Mouse (Mus musculus) naive thymus-derived CD4-positive, alpha-beta T cell, adult 2 months (primary cell): ENCODE measurements around the gene Ndufs5.

Experiments used
- DNase-seq: peaks from one replicate; pipeline ENCODE4 v3.0.0-alpha.2; 2011; ENCODE audit warnings: low read depth

The Ndufs5 gene

DNA sequence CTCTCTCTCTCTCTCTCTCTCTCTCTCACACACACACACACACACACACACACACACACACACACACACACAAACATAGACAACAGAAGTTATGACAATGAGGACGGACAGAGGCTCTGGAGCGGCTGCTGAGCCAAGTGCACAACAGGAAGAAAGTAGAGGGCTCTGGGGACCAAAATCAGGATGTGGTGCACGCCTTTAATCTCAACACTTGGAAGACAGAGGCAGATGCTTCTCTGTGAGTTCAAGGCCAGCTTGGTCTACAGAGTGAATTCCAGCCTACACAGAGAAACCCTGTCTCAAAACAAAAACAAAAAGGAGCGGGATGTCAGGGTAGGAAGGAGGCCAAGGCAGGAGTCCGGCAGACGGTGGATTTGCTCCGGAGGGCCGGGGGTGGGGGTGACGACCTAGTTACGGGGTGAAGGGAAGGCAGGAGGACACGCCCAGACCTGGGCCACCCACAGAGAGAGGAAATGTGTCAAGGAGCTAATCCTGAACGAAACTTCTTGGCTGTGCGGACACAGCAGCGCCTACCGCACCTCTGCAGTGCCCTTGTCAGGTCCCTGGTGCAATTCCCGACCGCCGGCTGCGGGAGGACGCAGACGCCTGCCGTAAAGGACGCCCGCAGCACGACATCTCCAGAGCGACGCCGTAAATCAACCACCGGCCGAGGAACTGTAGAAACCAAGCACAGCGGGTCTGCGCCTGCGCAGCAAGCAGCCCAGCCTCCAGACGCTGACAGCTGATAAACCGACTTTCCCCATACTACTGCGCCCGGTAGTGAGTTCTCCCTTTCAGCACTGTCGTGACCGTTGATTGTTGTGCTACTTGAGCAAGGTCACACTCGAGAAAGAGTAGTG lies at the start of gene Ndufs5:
Gene Ndufs5, minus strand, starts transcription at position 629 of the 860 bp plus-strand sequence.
- peak; percentile 97 for DNase-seq

DNA sequence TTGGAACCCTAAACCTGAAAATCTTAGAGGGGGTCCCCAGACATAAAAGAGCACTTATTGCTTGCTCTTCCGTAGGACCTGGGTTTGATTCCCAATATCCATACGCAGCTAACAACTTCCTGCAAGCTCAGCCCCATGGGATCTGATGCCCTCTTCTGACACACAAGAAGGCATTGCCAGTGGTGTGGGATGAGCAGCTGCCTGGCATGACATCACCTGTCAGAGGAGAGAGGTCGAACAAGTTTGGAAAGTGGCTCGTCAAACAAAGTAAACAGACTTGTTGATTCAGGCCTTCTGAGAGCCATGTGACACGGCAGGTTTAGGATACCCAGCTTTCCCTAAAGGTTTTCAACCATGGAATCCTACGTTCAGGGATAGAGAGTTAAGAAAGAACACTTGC lies 47.1 kb upstream of the Ndufs5 start:
- no peak for DNase-seq

DNA sequence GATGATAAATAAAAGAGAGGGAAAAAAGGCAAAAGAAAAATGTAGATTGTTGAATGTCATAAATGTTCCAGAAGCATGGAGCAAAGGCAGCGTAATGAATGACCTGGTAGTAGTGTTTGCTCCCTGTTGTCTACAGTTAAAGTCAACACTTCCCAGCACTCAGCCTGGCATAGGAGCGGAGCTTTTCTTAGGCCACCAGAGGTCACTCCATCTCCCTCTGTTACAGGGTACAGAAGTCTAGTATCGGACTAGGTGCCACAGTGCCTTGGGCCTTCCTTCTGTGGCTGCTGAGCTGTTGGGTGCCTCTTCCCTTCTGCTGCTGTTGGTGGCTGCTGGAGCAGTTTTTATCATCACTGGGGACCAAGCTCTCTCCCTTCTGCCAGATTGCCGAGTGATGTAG lies 40.3 kb upstream of the Ndufs5 start:
- no peak for DNase-seq

DNA sequence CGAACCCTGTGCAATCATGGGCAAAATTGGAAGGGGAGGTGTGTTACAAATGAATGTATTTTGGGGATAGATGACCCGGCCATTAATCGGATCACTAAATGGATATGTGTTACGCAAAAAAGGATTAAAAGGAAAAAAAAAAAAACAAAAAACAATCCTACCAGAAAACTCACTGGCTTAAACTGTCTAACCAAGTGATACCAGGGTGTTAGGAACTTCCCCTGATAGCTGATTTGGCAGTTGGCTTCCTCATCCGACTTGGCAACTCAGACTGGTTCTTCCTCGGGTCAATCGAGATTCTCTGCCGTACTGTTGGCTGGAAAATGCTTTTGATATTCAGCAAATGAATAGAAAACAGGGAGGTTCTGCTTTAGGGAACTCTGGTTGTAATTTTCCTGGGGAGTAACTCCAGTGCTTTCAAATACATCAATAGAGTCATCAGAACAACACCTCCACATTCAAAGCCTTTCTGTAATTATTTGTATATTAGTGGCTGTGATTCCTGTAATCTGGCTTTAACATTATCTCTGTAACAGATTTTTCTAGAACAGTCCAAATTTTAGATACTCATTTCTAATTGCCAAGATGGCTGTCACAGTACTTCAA lies 32.8 kb upstream of the Ndufs5 start:
- no peak for DNase-seq

DNA sequence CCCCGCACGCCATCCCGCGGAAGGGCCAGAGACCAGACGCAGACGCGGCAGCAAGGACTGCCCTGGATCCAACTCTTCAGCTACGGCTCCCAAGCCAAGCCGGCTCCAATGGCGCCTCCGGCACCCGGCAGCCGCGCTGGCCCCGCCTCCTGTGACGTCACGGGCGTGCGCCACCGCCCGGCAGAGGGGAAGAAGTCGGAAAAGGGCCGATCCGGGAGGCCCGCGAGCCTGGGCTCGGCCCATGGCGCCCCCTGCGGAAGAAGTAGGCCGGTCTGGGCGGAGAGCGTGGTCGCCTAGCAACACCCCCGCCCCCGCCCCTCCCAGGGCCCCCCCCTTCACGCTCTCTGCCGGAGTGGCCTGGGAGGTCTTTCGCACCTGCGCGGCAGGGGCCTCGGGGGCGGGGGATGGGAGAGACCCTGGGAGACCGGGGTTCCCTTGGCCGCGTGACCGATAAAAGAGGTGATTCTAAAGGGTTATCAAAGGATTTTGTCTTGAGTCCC lies 32.2 kb upstream of the Ndufs5 start, which contains the start of gene Akirin1:
Gene Akirin1, minus strand, starts transcription at position 194 of the 500 bp plus-strand sequence.
- peak; percentile 97 for DNase-seq

DNA sequence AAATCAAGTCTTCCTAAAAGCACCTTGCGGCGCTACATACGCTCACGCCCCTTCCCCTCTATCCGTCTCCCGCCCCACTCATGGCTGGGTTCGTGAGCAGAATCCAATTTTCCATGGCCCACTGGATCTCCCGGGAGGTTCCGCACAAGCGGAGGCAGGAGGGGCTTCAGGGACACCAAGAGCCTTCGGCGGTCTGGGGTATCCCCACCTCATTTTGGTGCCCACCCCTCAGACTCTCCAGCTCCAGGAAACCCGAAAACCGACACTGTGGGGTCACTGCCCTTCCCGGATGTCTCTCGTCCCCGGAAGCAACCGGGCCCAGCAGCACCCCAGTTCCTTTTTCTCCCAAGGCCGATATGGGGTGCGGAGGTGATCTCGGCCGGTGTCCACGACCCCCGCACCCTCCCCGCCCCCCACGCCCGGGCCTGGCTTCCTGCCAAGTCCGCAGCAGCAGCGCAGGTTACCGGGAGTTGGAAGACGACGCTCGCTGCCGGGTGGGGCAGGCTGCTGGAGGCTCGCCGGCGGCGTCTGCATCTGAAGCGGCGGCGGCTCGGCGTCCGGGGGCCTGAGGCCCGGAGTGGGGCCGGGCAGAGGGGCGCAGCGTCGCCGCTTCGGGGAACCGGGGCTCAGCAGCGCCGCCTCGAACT lies 31.6 kb upstream of the Ndufs5 start:
- DNase-seq: no peak

DNA sequence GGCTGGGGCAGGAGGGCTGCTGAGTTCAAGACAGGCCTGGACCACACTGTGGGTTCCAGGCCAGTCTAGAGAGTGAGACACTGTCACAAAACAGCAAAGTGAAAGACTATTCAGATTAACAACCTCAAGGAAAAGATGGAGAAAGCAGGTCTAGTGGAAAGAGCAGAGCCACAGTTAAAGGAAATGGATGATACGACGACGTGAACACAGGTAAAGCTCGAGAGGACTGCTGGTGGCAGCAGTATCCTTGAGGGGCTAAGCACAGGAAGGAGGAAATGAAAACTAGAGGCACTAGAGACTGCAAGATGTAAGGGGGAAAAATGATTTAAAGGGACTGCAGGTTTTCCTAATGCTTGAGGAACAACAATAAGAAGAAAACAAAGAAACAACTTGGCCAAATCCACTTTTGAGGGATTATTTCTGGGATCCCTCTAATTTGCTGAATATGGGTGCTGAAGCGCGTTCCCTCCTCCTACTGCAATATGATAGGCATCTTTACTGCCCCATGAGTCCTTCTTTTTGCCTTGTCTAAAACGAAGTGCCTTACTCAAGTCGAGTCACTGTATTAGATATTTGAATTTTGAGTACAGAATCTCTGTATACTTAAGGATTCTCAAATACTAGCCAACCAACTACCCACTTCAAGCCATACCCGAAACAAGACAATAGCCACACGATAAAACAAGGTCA lies 30.9 kb upstream of the Ndufs5 start:
- DNase-seq: peak; percentile 46

DNA sequence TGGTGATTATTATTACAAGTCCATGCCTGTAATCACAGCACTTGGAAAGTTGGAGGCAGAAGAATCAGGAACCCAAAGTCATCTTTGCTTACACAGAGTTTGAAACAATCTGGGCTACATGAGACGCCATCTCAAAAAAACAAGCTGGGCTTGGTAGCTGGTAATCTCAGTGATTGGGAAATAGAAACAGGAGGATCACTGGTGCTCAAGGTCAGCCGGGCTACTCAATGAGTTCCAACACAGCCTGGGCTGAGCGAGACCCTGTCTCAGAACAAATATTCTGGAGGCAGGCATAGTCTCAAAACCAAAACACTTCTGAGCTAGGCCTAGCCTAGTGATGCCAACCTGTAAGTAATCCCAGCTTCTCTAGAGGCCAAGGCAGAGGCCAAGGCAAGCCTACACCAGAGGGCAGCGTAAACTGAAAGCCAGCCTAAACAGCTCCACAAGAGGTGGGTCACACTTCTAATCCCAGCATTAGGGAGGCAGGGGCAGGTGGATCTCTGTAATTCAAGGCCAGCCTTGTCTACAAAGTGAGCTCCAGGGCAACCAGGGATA lies 27.3 kb upstream of the Ndufs5 start:
- no peak for DNase-seq

DNA sequence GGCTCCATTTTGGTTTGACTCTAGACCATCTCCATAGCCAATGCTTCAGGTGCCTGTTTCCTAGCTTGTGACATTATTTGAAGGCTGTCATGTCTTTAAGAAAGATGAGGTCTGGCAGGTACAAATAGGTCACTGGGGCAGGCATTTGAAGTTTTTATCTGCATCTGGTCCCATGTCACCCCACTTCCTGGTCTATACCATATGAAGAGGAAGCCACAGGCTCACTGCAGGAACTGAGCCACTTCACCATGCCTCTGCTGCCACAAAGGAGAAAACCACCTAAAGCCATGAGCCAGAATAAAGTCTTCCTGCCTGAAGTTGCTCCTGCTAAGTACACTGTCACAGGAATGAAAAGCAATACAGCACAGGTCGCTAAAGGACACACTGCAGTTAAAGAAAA lies 24.9 kb upstream of the Ndufs5 start:
- no peak for DNase-seq

DNA sequence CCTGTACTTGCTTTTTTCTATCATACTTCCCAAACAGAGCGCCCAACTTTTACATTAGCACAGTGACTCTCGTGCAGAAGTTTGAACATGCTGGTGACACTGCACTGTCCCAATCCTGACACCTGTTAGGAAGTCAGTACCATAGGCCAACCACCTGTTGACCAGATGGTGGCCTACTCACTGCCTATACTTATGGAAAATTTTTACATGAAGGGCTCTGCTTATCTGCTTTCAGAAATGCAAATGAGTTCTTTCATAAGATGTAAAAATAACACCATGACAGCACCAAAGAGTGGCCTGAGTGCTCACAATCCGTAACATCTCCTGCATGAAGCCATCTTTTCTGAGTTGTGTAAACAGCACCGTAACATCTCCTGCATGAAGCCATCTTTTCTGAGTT lies 20.7 kb upstream of the Ndufs5 start:
- no peak for DNase-seq

DNA sequence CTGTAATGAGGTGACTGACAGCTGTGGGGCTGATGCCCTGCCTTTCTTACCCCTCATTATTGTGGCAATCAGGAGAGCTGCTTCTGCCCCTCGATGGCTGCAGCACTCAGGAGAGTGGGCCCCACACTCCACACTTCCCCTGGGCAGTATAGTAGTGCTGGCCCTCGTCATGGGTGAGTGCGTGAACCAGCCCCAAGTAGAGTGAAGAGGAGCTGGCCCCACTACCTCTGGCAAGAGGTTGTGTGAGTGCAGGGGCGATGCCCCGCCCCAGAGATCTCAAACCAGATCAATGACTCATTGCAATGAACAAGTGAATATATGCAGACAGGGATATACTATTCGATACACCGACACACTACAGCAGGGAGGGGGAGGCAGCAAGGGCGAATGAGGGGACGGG lies 15.5 kb upstream of the Ndufs5 start:
- no peak for DNase-seq

DNA sequence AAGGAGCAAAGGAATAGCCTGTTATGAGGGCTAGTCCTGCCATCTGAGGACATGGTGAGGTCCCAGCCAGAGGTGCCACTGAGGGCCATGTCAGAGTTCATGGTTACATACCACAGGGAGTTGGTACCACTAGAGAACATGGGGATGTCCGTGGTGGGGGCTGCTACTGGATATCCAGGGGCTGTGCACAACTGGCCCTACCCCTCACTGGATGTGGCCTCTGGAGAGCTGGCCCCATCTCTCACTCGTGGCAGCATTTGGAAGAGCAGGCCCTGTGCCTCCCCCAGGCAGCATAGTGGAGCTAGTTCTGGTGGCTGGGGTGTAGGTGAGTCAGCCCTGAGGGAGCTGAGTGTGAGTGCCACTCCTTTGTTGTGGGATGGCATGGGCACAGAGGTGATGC lies 14.9 kb upstream of the Ndufs5 start:
- DNase-seq: no peak

DNA sequence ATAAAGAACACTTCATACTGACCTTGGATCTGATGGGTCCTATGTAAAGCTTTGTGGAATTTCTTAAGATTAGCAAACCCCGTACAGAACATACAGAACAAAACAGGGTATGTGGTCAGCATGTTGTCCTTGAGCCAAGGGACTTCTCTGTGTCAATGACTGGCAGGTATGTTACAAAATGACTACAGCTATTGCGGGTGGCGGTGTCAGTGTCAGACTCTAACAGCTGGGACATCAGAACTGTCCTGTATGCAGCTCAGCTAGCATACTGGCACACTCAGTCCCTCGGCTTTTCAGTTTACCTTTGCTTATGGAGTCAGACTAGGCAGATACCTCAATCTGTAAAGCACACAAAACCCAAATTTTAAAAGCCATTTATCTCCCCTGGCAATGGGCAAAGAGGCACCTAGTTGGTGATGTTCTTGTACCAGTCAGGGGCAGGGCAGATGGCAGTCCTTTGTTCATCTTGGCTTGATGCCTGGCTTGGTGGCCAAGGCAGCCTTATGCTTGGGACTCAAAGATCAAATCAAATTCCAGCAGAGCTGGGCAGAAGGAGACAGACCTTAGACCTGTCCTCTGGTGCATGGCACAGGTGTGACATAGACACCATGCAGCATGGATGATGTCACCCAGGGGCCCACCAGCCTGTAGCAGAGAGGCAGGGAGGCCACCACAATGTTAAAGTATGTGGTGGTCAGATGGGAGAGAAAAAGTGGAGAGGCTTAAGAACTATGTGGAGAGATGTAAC lies 14.3 kb upstream of the Ndufs5 start:
- DNase-seq: no peak

DNA sequence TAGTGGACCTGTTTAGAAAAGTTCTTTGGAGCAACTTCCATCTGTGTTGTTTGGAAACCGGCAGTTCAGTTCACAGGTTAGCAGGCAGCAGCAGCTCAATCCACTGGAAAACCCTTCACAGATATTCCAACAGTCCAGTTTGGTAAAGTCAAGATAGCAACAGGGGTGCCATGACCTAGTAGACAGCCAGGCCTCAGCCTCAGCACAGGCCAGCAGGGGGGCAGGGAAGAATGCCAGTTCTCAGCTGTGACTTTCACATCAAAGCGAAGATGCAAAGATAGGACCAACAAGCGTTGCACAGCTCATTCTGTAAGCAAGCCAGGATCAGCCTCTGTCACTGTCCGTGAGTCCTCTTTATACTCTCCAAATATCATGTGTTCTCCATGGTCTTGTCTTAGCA lies 3.8 kb upstream of the Ndufs5 start:
- DNase-seq: no peak

DNA sequence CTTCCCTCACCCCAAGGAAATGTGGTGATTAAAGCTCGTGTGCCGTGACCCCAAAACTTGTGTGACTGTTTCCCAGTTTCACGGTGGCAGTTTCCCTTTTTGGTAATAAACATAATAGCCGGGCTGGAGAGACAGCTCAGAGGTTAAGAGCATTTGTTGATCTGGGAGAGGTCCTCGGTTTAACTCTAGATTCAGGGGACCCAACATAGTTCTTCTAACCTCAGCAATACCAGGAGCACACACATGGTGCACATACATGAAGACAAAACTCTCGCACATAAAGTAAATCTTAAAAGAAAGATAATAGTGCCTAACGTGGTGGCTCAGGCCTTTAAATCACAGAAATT lies 405 bp upstream of the Ndufs5 start:
- DNase-seq: no peak

DNA sequence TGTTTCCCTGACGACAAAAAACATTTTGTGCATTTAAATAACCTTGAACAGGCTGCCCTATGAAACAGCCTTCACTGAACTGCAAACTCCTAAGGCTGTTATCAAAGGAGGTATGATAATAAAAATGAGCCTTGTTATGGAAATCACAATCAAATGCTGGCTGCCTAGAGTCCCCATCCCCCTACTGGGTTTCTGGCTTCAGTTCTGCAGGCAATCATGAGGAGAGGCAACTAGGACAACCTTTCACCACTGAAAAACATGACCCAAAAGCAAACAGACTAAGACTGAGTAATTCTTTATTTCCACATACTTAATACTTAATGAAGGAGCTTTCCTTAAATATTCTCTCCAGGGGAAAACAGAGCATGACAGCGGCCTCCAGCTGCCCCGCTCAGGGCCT lies 5.6 kb downstream of the Ndufs5 start:
- DNase-seq: no peak

DNA sequence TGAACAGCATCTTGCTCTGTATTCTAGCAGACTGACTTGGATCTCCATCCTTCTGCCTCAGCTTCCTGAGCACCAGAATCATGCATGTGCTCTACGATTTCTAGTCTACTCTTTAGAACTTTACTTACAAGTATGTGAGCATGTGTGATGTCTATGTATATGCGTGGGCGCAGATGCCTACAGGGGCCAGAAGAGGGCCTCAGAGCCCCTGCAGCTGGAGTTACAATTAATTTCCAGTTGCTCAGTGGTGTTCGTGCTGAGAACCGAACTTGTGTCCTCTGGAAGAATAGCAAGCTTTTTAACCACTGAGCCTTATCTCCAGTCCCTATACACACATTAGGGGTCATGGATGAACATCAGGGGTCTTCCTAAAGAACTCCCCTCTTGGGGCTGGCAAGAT lies 10.7 kb downstream of the Ndufs5 start:
- DNase-seq: no peak

DNA sequence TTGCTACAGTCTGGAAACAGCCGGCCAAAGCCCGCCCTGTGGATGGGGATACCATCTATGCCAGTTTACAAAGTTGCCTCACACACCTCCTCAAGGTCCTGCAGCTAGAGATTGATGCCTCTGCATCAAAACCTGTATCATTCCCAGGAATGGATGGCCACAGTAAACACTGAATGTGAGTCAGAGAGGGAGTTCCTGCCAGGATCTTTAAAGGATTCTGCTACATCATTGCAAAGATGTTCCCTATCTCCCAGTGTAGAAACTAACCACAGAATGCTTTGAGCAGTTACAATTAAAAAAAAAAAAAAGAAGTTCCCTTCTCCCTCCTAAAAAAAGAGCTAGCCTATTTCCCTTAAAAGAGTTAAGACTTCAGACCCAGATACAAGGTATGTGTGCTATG lies 12.7 kb downstream of the Ndufs5 start:
- DNase-seq: no peak

DNA sequence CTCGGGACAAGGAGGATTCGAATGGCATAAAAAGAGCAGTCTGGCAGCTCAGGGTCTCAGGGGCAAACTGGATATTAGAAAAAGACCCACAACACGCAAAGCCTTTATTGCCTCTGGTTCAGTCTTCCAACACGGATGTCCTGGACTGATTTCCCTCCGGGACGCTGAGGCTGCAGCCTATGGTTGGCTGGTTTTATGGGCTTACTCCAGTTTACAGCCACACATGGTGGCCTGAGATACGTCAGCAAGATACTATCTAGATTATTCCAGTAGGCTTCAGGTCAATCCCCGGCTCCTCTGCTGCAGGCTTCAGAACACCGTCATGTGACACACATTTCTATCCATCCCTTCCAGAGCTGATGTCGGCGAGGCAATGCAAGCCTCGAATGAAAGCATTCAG lies 24.6 kb downstream of the Ndufs5 start:
- DNase-seq: no peak

DNA sequence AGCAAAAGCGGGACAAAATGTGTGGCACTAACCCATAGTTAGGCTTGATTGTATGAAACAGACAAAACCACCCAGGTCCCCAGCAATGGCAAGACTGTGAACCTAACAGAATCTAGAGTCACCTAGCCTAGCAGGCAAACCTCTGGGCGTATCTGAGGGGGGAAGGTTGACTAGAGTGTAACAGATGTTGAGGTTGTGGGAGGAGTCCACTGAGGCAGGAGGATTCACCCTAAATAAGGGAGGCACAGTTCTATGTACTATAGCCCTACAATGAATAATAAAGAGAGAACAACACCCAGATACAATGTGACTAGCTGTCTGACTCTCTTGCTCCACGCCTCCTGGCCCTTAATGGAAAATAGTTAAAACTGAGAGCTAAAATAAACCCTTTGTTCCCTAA lies 25.9 kb downstream of the Ndufs5 start:
- no peak for DNase-seq

DNA sequence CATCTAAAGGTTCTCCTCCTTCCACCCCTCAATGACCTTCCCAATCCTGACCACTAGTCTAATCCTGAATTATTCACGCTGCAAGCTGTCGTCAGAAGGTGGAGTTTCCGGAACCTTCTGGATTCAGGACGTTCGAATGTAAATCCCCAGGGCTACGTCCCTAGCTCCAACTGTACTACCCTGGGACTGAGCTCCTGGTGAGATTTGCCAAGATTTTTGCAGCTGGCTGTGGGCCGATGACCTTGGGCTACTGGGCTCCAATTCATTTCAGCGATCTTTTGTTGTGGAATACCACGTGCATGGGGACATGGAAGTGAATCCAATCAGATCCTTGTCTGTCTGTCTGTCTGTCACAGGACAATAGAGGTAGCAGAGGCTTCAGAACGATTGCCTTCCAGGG lies 27.7 kb downstream of the Ndufs5 start:
- no peak for DNase-seq
